Mouse (Mus musculus) liver, embryonic 16.5 days (tissue): ENCODE data around the gene Dtnb. TPM values are rescaled to one million over a fixed set of nuclear protein-coding genes. Genes with fewer than 3 reads are reported as not detected.

Source experiments
- ATAC-seq: fragments of 200-750 bp; cut with Nextera tagmentation; 2 replicates; pipeline ENCODE4 v1.8.0; 2017; ENCODE audit warnings: low read depth, mild to moderate bottlenecking, moderate number of reproducible peaks, moderate library complexity
- H3K27ac ChIP-seq: fragments of 300-500 bp; sonication (generic); 2 replicates; pipeline ENCODE4 v1.5.1; 2014; ENCODE audit warnings: mild to moderate bottlenecking, low read length
- H3K27me3 ChIP-seq: fragments of 300-500 bp; sonication (generic); 2 replicates; pipeline ENCODE4 v1.6.1; 2014; ENCODE audit warnings: low read depth, low read length, mixed read lengths; ENCODE audit not compliant: control insufficient read depth, insufficient read depth
- H3K36me3 ChIP-seq: fragments of 300-500 bp; sonication (generic); 2 replicates; pipeline ENCODE4 v1.6.1; 2014; ENCODE audit warnings: mild to moderate bottlenecking; ENCODE audit not compliant: control insufficient read depth, insufficient read depth
- H3K4me1 ChIP-seq: fragments of 300-500 bp; sonication (generic); 2 replicates; pipeline ENCODE4 v1.6.1; 2014; ENCODE audit warnings: low read depth, low read length, mixed read lengths; ENCODE audit not compliant: control insufficient read depth
- H3K4me2 ChIP-seq: fragments of 300-500 bp; sonication (generic); 2 replicates; pipeline ENCODE4 v1.6.1; 2014; ENCODE audit warnings: low read depth, low read length, mixed read lengths
- H3K4me3 ChIP-seq: fragments of 300-500 bp; sonication (generic); 2 replicates; pipeline ENCODE4 v1.5.1; 2014; ENCODE audit warnings: low read depth, mild to moderate bottlenecking, low read length
- H3K9ac ChIP-seq: fragments of 300-500 bp; sonication (generic); 2 replicates; pipeline ENCODE4 v1.6.1; 2014; ENCODE audit warnings: low read depth, low read length
- H3K9me3 ChIP-seq: fragments of 300-500 bp; sonication (generic); replicated peaks from 2 replicates; pipeline ENCODE4 v1.6.1; 2016; ENCODE audit warnings: low read length; ENCODE audit not compliant: control insufficient read depth
- WGBS: fragments of 180-500 bp; shearing (Covaris S2); extraction: QIAGEN DNeasy Blood & Tissue Kit; methylation state at CpG from one replicate; pipeline ENCODE4 v1.1.7; 2014; ENCODE audit not compliant: insufficient replicate concordance; 5-methylcytosine and 5-hydroxymethylcytosine counted together
- polyA plus RNA-seq: library from polyadenylated mRNA; unstranded; fragments of >200 nt; fragmentation: Nextera tagmentation; extraction: Ambion mirVana; gene quantifications from 2 replicates; pipeline ENCODE4 v1.2.1, GENCODE M21; 2015

Gene Dtnb
- polyA plus RNA-seq, 1 experiment from 2014 or later, result 19.7 TPM

DNA sequence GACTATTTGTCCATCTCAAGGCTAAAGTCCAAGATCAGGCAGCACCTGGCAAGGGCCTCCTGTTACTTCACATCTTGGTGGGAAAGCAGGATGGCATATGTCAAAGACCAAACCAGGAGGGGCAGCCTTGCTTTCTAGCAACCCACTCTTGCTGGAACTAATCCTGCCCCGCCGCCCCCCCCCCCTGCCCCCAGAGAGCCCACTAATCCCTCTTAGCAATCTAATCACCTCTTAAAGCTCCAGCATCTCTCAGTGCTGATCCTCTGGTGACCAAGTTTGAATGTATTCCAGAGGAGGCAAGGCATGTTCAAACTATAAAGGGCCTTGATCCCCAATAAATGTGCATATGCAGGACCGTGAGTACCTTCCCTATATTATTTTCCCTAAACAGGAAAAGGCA, 214.9 kb downstream of the Dtnb start:
- no peak overlapping the region for H3K27ac ChIP-seq
- H3K36me3 ChIP-seq, result no peaks in the 10 kb centered on the region
- 70% methylated on average over 3 of the region's 3 CpGs for WGBS
- H3K4me2 ChIP-seq, result no peak overlapping the region
- no peaks in the 10 kb centered on the region for H3K9me3 ChIP-seq
- H3K27me3 ChIP-seq, result no peaks in the 10 kb centered on the region
- peaks cover 4% of the 10 kb centered on the region for H3K4me1 ChIP-seq
- no peak overlapping the region for H3K9ac ChIP-seq
- no peak for ATAC-seq
- no peak overlapping the region for H3K4me3 ChIP-seq

- no peak for ATAC-seq
- no peaks in the 10 kb centered on the region for H3K27me3 ChIP-seq
- no peak overlapping the region for H3K4me2 ChIP-seq
- peaks cover 4% of the 10 kb centered on the region for H3K4me1 ChIP-seq
- H3K36me3 ChIP-seq, result no peaks in the 10 kb centered on the region
- H3K4me3 ChIP-seq, result no peak overlapping the region
- no peak overlapping the region for H3K9ac ChIP-seq
- no peak overlapping the region for H3K27ac ChIP-seq
- H3K9me3 ChIP-seq, result no peaks in the 10 kb centered on the region
- WGBS, result 63% methylated on average over 1 of the region's 1 CpGs
Measured at GRCm38 (mm10) chr12:3787541-3787940, 215.4 kb downstream of the Dtnb start.

GRCm38 (mm10) chr12:3788421-3789051, 216.4 kb downstream of the Dtnb start:
- no peaks in the 10 kb centered on the region for H3K9me3 ChIP-seq
- H3K4me3 ChIP-seq, result no peak overlapping the region
- H3K9ac ChIP-seq, result no peak overlapping the region
- WGBS, result 57% methylated on average over 5 of the region's 5 CpGs
- no peaks in the 10 kb centered on the region for H3K27me3 ChIP-seq
- no peak overlapping the region for H3K4me2 ChIP-seq
- H3K27ac ChIP-seq, result no peak overlapping the region
- no peaks in the 10 kb centered on the region for H3K36me3 ChIP-seq
- H3K4me1 ChIP-seq, result peaks cover 4% of the 10 kb centered on the region
- ATAC-seq, result no peak

- H3K27ac ChIP-seq, result no peak overlapping the region
- peaks cover 4% of the 10 kb centered on the region for H3K4me1 ChIP-seq
- H3K36me3 ChIP-seq, result no peaks in the 10 kb centered on the region
- H3K27me3 ChIP-seq, result no peaks in the 10 kb centered on the region
- H3K9me3 ChIP-seq, result no peaks in the 10 kb centered on the region
- H3K4me3 ChIP-seq, result no peak overlapping the region
- 54% methylated on average over 5 of the region's 5 CpGs for WGBS
- no peak overlapping the region for H3K9ac ChIP-seq
- no peak for ATAC-seq
- no peak overlapping the region for H3K4me2 ChIP-seq
Measured at GRCm38 (mm10) chr12:3789626-3790185, 217.5 kb downstream of the Dtnb start.

GRCm38 (mm10) chr12:3791257-3791656, 219.1 kb downstream of the Dtnb start:
- H3K9ac ChIP-seq, result no peak overlapping the region
- no peaks in the 10 kb centered on the region for H3K36me3 ChIP-seq
- peak overlapping the region; percentile 55 for H3K4me2 ChIP-seq
- H3K4me1 ChIP-seq, result peaks cover 4% of the 10 kb centered on the region
- H3K27me3 ChIP-seq, result no peaks in the 10 kb centered on the region
- ATAC-seq, result no peak
- WGBS, result 40% methylated on average over 7 of the region's 7 CpGs
- no peaks in the 10 kb centered on the region for H3K9me3 ChIP-seq
- H3K4me3 ChIP-seq, result peak overlapping the region; percentile 37; the same call in 1 of the 2 replicates
- H3K27ac ChIP-seq, result no peak overlapping the region

DNA sequence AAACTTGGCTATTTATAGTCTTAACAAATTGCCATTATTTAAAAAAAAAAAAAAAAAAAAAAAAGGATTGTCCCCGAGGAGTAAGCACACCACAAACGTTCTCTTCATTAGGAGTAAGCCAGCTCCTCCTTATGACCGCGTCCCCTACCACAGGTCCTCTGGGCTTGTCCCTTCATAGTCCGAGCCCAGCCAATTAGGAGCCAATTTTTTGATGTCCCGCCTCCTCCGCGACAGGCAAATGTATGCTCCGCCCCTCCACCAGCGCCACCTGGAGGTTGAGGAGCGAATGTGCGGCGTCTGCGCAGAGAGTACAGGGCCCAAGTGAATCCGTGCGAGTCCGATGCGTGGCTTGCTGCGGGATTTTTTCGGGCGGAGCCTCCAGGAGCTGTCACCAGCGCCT, 219.6 kb downstream of the Dtnb start:
- Histone ChIP-seq H3K27ac (no peak overlapping the region), H3K4me2 (peak overlapping the region; percentile 55), H3K36me3 (no peaks in the 10 kb centered on the region), H3K9me3 (no peaks in the 10 kb centered on the region), H3K4me3 (peak overlapping the region; percentile 37), H3K27me3 (no peaks in the 10 kb centered on the region), H3K9ac (no peak overlapping the region; the same call in 1 of the 2 replicates), H3K4me1 (peaks cover 4% of the 10 kb centered on the region)
- ATAC-seq, result peak; percentile 93
- 0% methylated on average over 22 of the region's 22 CpGs for WGBS

DNA sequence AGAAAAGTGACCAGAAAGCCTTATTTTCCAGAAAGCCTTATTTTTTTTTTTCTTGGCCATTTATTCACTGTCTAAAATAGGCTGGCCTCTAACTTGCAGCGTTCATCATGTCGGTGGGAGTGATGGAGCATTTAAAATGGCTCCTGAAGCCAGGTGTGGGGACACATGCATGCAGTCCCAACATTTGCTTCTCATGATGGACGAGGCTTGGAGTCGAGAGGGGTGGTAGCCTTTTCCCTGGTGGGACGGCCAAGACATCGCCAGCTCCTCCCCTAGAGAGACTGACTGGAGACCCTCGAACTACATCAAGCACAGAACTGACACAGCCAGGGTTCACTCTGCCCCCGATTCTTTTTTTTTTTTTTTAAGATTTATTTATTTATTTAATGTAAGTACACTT, 220.1 kb downstream of the Dtnb start:
- Histone ChIP-seq H3K4me2 (peak overlapping the region; percentile 55), H3K36me3 (no peaks in the 10 kb centered on the region), H3K9me3 (no peaks in the 10 kb centered on the region), H3K27ac (no peak overlapping the region), H3K4me1 (peaks cover 4% of the 10 kb centered on the region), H3K9ac (no peak overlapping the region), H3K27me3 (no peaks in the 10 kb centered on the region), H3K4me3 (peak overlapping the region; percentile 37)
- no peak for ATAC-seq
- WGBS, result 21% methylated on average over 8 of the region's 8 CpGs

GRCm38 (mm10) chr12:3795569-3795968, 223.4 kb downstream of the Dtnb start:
- ATAC-seq, result no peak
- 19% methylated on average over 4 of the region's 4 CpGs for WGBS
- Histone ChIP-seq H3K9ac (no peak overlapping the region), H3K27me3 (no peaks in the 10 kb centered on the region), H3K9me3 (no peaks in the 10 kb centered on the region), H3K27ac (no peak overlapping the region), H3K4me1 (peaks cover 4% of the 10 kb centered on the region), H3K4me3 (no peak overlapping the region), H3K36me3 (no peaks in the 10 kb centered on the region), H3K4me2 (no peak overlapping the region)

- 26% methylated on average over 1 of the region's 1 CpGs for WGBS
- Histone ChIP-seq H3K27me3 (peaks cover 1% of the 10 kb centered on the region), H3K4me2 (no peak overlapping the region), H3K9ac (no peak overlapping the region), H3K4me3 (no peak overlapping the region), H3K4me1 (no peaks in the 10 kb centered on the region), H3K9me3 (no peaks in the 10 kb centered on the region), H3K27ac (no peak overlapping the region), H3K36me3 (no peaks in the 10 kb centered on the region)
- no peak for ATAC-seq
Measured at GRCm38 (mm10) chr12:3799551-3799950, 227.4 kb downstream of the Dtnb start.
